Mouse (Mus musculus) heart, adult 2 months (tissue): ENCODE measurements around the gene Dad1.

Experiments used
- CTCF ChIP-seq: fragments of 200-600 bp; IDR thresholded peaks from 2 replicates; pipeline ENCODE4 v1.8.1; 2022; ENCODE audit warnings: antibody characterized with exemption, mild to moderate bottlenecking, moderate library complexity
- POLR2A ChIP-seq: fragments of 200-500 bp; IDR thresholded peaks from 2 replicates; pipeline ENCODE4 v1.6.1; 2011; ENCODE audit warnings: mild to moderate bottlenecking, low read depth, low read length, control low read depth; ENCODE audit not compliant: insufficient read depth

- TF ChIP-seq POLR2A (no peak), CTCF (no peak)
These were observed 50.7 kb downstream of the Dad1 start for GRCm38 (mm10) chr14:54203207-54203606.
